Mouse (Mus musculus) liver, postnatal 0 days (tissue): ENCODE measurements around the gene 2010300C02Rik.

Source experiments
- CTCF ChIP-seq: sonication (generic); IDR thresholded peaks from 2 replicates; pipeline ENCODE4 v1.5.1; 2016; ENCODE audit warnings: antibody characterized with exemption, low read depth
- EP300 ChIP-seq: IDR thresholded peaks from 2 replicates; pipeline ENCODE4 v1.6.1; 2016; ENCODE audit warnings: antibody characterized with exemption, low read depth, mild to moderate bottlenecking

DNA sequence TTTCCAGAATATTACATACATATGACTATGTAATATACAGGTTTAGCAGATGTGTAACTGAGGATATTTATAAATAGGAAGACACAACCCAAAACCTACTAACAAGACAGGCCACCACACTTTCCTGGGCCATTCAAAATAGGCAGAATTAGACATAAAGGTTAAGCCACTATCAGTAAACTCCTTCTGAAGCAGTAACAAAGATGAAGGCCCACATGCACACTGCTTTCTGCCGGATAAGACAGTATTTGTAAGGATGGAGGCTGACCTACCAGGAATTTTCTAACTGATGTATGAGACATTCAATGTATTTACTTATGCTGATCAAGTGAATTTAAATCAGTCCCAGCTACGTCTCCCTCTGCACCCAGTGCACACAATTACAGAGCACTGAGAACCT is 55.4 kb downstream of the 2010300C02Rik start:
- no peak for TF ChIP-seq CTCF
- no peak for TF ChIP-seq EP300
